Mouse (Mus musculus): ENCODE measurements around the gene Ppp2r3a. TPM values are rescaled to one million over a fixed set of nuclear protein-coding genes. Genes with fewer than 3 reads are reported as not detected.

Ppp2r3a gene
- polyA plus RNA-seq, 1 experiment from 2014 or later = 15.3 TPM

DNA sequence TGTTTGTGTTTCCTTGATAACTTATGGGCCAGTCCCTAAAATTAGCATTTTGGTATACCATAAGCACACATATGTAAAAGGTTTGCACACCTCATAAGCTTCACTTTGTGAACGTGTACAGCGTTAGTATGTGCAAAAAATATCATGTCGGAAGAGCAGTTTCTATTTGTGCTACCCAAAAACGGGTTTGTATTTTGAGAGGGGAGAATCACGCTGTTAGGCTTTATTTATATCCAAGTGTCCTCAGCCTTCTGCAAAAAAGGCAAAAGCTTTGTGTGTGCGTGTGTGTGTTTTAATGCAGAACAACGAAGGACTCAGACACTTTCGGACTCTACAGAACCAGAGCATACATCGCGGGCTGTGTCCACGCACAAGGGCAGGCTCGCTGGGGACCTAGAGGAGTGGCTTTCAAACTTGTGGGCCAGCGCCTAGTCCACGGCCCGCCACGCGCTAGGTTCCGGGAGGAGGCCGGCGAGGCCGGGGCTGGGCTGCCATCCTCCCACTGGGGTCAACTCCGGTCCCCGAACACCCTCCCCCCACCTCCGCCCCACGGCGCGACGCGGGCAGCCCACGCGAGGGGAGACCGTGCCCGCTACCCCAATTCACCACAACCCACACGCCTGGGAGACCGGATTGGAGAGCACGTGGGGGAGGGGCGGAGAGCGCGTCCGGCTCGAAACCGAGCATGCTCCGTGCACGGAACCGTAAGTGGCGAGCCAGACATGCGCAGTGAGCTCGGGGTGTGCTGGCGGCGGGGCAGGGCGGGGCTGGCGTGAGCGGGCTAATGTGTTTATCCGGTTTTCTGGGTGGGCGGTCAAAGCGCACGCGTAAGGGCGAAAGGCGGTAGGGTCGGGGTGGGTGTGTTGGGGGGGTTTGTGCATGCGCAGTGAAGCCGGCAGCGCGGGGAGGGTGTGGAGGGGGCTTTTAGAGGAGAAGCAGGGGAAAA is 178.3 kb downstream of the Ppp2r3a start:
- Histone ChIP-seq H3K4me2 (peak overlapping the region; percentile 71), H3K27me3 (no peaks in the 10 kb centered on the region)
- 2% methylated on average over 65 of the region's 65 CpGs for WGBS

GRCm38 (mm10) chr9:101072506-101072905 is 179.1 kb downstream of the Ppp2r3a start:
- no peak overlapping the region for H3K27ac ChIP-seq
- ATAC-seq (ENCODE audit: insufficient number of reproducible peaks, insufficient read depth, low FRiP score, low TSS enrichment, low read depth) = no peak

More for the DNA sequence above, 178.3 kb downstream of the Ppp2r3a start:
- peaks cover 10% of the 10 kb centered on the region for H3K4me1 ChIP-seq
- H3K9ac ChIP-seq = peak overlapping the region; percentile 91
- H3K9me3 ChIP-seq = no peaks in the 10 kb centered on the region
- peak overlapping the region; percentile 95 for H3K4me3 ChIP-seq
- H3K27ac ChIP-seq = peak overlapping the region; percentile 93
- no peaks in the 10 kb centered on the region for H3K36me3 ChIP-seq
- ATAC-seq (ENCODE audit: insufficient number of reproducible peaks, insufficient read depth, low FRiP score, low TSS enrichment, low read depth) = peak; percentile 94

GRCm38 (mm10) chr9:101069781-101070180 is 181.8 kb downstream of the Ppp2r3a start:
- Histone ChIP-seq H3K4me3 (no peak overlapping the region), H3K36me3 (no peaks in the 10 kb centered on the region), H3K4me1 (no peaks in the 10 kb centered on the region), H3K4me2 (no peak overlapping the region), H3K9me3 (no peaks in the 10 kb centered on the region), H3K27ac (no peak overlapping the region), H3K27me3 (no peaks in the 10 kb centered on the region), H3K9ac (no peak overlapping the region)
- WGBS = 92% methylated on average over 3 of the region's 3 CpGs
- no peak for ATAC-seq (ENCODE audit: insufficient number of reproducible peaks, insufficient read depth, low FRiP score, low TSS enrichment, low read depth)

More at GRCm38 (mm10) chr9:101072506-101072905, 179.1 kb downstream of the Ppp2r3a start:
- 55% methylated on average over 5 of the region's 5 CpGs for WGBS
- Histone ChIP-seq H3K4me3 (no peak overlapping the region), H3K9ac (no peak overlapping the region), H3K9me3 (no peaks in the 10 kb centered on the region), H3K4me2 (peak overlapping the region; percentile 71; the same call in 1 of the 2 replicates), H3K27me3 (no peaks in the 10 kb centered on the region), H3K4me1 (peaks cover 4% of the 10 kb centered on the region), H3K36me3 (no peaks in the 10 kb centered on the region)

DNA sequence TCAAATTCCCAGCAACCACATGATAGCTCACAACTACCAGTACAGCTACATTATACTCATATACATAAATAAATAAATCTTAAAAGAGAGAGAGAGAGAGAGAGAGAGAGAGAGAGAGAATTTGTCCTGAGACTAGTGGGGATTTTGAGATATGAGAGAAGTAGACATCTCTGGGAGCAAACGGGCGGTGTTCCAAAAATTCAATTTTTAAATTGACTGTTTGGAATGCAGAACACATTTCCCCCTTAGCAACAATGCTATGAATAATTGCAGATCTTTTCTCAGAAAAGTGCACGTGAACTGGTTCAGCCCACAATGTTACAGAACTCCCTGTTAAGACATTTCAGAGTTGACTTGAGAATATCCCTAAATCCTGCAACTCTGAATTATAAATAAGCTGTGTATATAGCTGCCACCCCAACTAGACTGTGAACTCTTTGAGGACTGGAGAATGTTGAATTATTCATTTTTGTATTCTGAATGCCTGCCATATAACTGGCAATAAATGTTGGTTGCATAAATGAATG is 186.5 kb downstream of the Ppp2r3a start:
- H3K9me3 ChIP-seq = no peaks in the 10 kb centered on the region
- 64% methylated on average over 3 of the region's 3 CpGs for WGBS
- no peaks in the 10 kb centered on the region for H3K36me3 ChIP-seq
- H3K4me2 ChIP-seq = no peak overlapping the region
- no peak overlapping the region for H3K9ac ChIP-seq
- no peak for ATAC-seq (ENCODE audit: insufficient number of reproducible peaks, insufficient read depth, low FRiP score, low TSS enrichment, low read depth)
- H3K4me3 ChIP-seq = no peak overlapping the region
- no peaks in the 10 kb centered on the region for H3K27me3 ChIP-seq
- H3K4me1 ChIP-seq = no peaks in the 10 kb centered on the region
- H3K27ac ChIP-seq = no peak overlapping the region

- H3K4me1 ChIP-seq = no peaks in the 10 kb centered on the region
- WGBS = 56% methylated on average over 6 of the region's 6 CpGs
- H3K27ac ChIP-seq = no peak overlapping the region
- ATAC-seq (ENCODE audit: insufficient number of reproducible peaks, insufficient read depth, low FRiP score, low TSS enrichment, low read depth) = no peak
- no peak overlapping the region for H3K9ac ChIP-seq
- no peak overlapping the region for H3K4me3 ChIP-seq
- no peaks in the 10 kb centered on the region for H3K9me3 ChIP-seq
- H3K36me3 ChIP-seq = no peaks in the 10 kb centered on the region
- no peaks in the 10 kb centered on the region for H3K27me3 ChIP-seq
- H3K4me2 ChIP-seq = no peak overlapping the region
Measured at GRCm38 (mm10) chr9:101062253-101062780, 189.3 kb downstream of the Ppp2r3a start.

DNA sequence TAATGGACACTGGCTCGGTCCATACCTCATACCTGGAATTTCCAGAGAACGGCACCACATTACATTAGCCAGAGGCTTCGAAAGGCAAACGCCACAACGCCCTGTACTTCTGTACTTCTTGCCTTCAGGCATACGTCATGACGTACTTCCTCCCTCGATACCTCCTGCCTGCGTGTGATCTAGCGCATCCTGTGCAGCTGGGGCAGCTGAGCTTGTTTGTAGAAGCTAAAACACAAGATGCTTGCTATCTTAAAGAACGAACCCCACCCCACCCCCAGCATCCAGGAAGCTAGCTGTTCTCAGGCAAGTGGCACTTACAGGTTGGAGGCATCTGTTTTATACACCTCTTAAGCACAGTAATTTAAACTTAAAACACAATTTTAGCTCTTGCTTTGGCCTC is 190.6 kb downstream of the Ppp2r3a start:
- H3K4me2 ChIP-seq = no peak overlapping the region
- WGBS = 64% methylated on average over 11 of the region's 11 CpGs
- no peaks in the 10 kb centered on the region for H3K4me1 ChIP-seq
- no peaks in the 10 kb centered on the region for H3K9me3 ChIP-seq
- no peak for ATAC-seq (ENCODE audit: insufficient number of reproducible peaks, insufficient read depth, low FRiP score, low TSS enrichment, low read depth)
- H3K27ac ChIP-seq = no peak overlapping the region
- no peaks in the 10 kb centered on the region for H3K27me3 ChIP-seq
- H3K4me3 ChIP-seq = no peak overlapping the region
- no peak overlapping the region for H3K9ac ChIP-seq
- no peaks in the 10 kb centered on the region for H3K36me3 ChIP-seq

GRCm38 (mm10) chr9:101057156-101057555 is 194.4 kb downstream of the Ppp2r3a start:
- no peak for ATAC-seq (ENCODE audit: insufficient number of reproducible peaks, insufficient read depth, low FRiP score, low TSS enrichment, low read depth)
- H3K36me3 ChIP-seq = no peaks in the 10 kb centered on the region
- H3K4me2 ChIP-seq = no peak overlapping the region
- no peak overlapping the region for H3K27ac ChIP-seq
- no peaks in the 10 kb centered on the region for H3K9me3 ChIP-seq
- H3K27me3 ChIP-seq = no peaks in the 10 kb centered on the region
- 84% methylated on average over 4 of the region's 4 CpGs for WGBS
- H3K9ac ChIP-seq = no peak overlapping the region
- no peak overlapping the region for H3K4me3 ChIP-seq
- H3K4me1 ChIP-seq = no peaks in the 10 kb centered on the region

Other genes with a start within 250 kb of the Ppp2r3a start
- gene Pccb, start 216.9 kb downstream of the Ppp2r3a start, polyA plus RNA-seq (2015; fragmentation: Nextera tagmentation; extraction: Ambion mirVana) = 23.7 TPM in 2 replicates
- 6.3 and 6.4 TPM in 2 replicates for gene Msl2, start 177.7 kb downstream of the Ppp2r3a start, polyA plus RNA-seq (2015; fragmentation: Nextera tagmentation; extraction: Ambion mirVana)

Data from embryonic facial prominence, embryonic 13.5 days (tissue).